Mouse (Mus musculus) heart, embryonic 13.5 days (tissue): Measurements from ENCODE around the gene Ighmbp2. TPM values are rescaled to one million over a fixed set of nuclear protein-coding genes. Genes with fewer than 3 reads are reported as not detected.

Source experiments
- ATAC-seq: fragments of 200-750 bp; cut with Nextera tagmentation; 2 replicates; pipeline ENCODE4 v1.8.0; 2017; ENCODE audit warnings: moderate TSS enrichment; ENCODE audit not compliant: insufficient number of reproducible peaks, low FRiP score, low TSS enrichment; ENCODE audit errors: extremely low read depth
- H3K27ac ChIP-seq: fragments of 300-500 bp; sonication (generic); replicated peaks from 2 replicates; pipeline ENCODE4 v1.5.1; 2015; ENCODE audit warnings: moderate library complexity, mild to moderate bottlenecking, inconsistent platforms
- H3K27me3 ChIP-seq: fragments of 300-500 bp; sonication (generic); replicated peaks from 2 replicates; pipeline ENCODE4 v1.6.1; 2015; ENCODE audit warnings: mild to moderate bottlenecking, inconsistent platforms
- H3K36me3 ChIP-seq: fragments of 300-500 bp; sonication (generic); 2 replicates; pipeline ENCODE4 v1.6.1; 2015; ENCODE audit warnings: mild to moderate bottlenecking, inconsistent platforms
- H3K4me1 ChIP-seq: fragments of 300-500 bp; sonication (generic); 2 replicates; pipeline ENCODE4 v1.6.1; 2015; ENCODE audit warnings: inconsistent platforms
- H3K4me2 ChIP-seq: fragments of 300-500 bp; sonication (generic); 2 replicates; pipeline ENCODE4 v1.6.1; 2015; ENCODE audit warnings: inconsistent platforms, mild to moderate bottlenecking, moderate library complexity
- H3K4me3 ChIP-seq: fragments of 300-500 bp; sonication (generic); 2 replicates; pipeline ENCODE4 v1.5.1; 2015; ENCODE audit warnings: moderate library complexity, mild to moderate bottlenecking, inconsistent platforms
- H3K9ac ChIP-seq: fragments of 300-500 bp; sonication (generic); 2 replicates; pipeline ENCODE4 v1.6.1; 2015; ENCODE audit warnings: inconsistent platforms, mild to moderate bottlenecking, moderate library complexity
- H3K9me3 ChIP-seq: fragments of 300-500 bp; sonication (generic); 2 replicates; pipeline ENCODE4 v1.6.1; 2016; ENCODE audit warnings: inconsistent platforms
- WGBS: fragments of 180-500 bp; shearing (Covaris S2); methylation state at CpG from one replicate; pipeline ENCODE4 v1.1.7; 2015; ENCODE audit warnings: mixed read lengths; 5-methylcytosine and 5-hydroxymethylcytosine counted together
- polyA plus RNA-seq: library from polyadenylated mRNA; unstranded; fragments of >200 nt; fragmentation: Nextera tagmentation; extraction: Ambion mirVana; gene quantifications from 2 replicates; pipeline ENCODE4 v1.2.1, GENCODE M21; 2015

The Ighmbp2 gene
- polyA plus RNA-seq, 1 experiment from 2014 or later: 5.8 TPM

DNA sequence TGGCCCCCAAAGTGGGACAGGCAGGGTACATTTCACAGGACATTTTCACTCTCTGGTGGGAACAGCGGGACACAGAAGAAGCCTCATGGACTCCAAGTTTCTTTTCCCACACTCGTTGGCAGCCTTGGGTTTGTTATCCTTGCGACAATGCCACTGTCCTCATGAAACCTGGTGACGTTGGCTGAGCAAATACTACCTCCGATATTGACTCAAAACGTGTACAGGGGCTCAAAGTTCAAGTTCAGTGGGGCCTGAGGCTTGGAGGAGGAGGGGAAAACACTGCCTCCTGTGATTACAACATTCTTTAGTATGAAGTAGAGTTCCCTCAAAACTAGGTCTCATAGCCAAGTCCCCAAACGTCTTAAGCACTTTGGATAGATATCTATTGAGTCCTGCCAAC lies 37.3 kb upstream of the Ighmbp2 start:
- Histone ChIP-seq H3K4me2 (no peak overlapping the region), H3K4me3 (no peak overlapping the region), H3K9me3 (no peaks in the 10 kb centered on the region), H3K4me1 (peaks cover 27% of the 10 kb centered on the region), H3K27ac (no peak overlapping the region), H3K9ac (no peak overlapping the region), H3K27me3 (no peaks in the 10 kb centered on the region), H3K36me3 (no peaks in the 10 kb centered on the region)
- no peak for ATAC-seq
- WGBS: 63% methylated on average over 7 of the region's 7 CpGs

DNA sequence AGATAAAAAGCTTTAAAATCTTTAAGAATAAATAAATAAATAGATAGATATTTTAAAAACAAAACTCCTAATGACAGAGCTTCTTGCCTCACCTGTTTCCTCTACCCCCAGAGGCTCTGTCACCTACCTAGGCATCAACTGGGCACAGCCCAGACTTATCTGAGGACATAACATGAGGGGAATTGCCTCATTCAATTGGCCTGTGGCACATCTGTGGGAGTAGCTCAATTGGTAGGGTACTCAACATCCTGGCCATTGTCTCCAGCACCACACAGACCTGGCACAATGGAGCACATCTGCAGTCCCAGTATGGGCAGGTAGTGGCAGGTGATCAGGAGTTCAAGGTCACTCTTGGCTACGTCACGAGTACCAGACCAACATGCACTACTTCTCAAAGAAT lies 36.5 kb upstream of the Ighmbp2 start:
- no peak overlapping the region for H3K4me3 ChIP-seq
- no peaks in the 10 kb centered on the region for H3K36me3 ChIP-seq
- no peak overlapping the region for H3K9ac ChIP-seq
- 75% methylated on average over 2 of the region's 2 CpGs for WGBS
- H3K27ac ChIP-seq: no peak overlapping the region
- ATAC-seq: no peak
- no peaks in the 10 kb centered on the region for H3K9me3 ChIP-seq
- no peak overlapping the region for H3K4me2 ChIP-seq
- H3K4me1 ChIP-seq: peaks cover 20% of the 10 kb centered on the region
- no peaks in the 10 kb centered on the region for H3K27me3 ChIP-seq

DNA sequence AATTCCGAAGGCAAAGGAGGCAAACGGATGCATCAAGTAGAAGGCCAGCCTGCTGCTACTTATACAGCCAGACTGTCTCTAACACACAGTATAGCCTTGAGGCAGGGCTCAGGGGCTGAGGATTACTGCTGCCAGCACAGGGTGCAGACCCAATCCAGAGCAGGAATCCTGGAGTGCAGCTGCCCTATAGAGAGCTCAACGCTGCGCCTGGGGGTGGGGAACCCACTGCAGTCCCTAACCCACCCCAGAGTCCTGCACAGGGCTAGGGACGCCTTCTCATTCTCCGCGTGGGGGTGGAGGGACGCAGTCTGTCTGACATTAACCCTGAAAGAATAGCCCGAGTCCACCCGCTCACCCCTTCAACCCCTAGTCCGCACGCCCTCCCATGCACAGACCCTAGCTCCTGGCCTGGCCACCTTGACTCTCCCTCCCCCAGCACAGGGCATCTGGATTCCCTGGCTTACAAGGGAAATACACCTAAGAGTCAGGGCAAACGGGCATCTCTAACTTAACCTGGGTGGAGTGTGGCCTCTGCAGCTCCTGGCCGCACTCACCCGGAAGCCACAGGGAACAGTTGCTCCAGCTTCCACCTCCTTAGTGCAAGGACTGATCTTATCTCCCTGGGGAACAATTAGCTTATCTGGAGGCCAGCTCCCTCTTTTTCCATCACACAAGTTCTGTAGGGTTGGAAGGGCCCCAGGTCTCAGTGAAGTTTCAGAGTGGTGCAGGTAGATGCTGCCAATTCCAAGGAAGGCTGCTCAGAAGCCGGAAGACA lies 24.5 kb upstream of the Ighmbp2 start:
- H3K4me2 ChIP-seq: no peak overlapping the region
- H3K4me1 ChIP-seq: 0 out of 2 replicates have a peak, but pooled peaks cover 3% of the 10 kb centered on the region
- peaks cover 27% of the 10 kb centered on the region for H3K27me3 ChIP-seq
- 42% methylated on average over 16 of the region's 16 CpGs for WGBS
- H3K36me3 ChIP-seq: no peaks in the 10 kb centered on the region
- H3K9ac ChIP-seq: no peak overlapping the region
- no peak for ATAC-seq
- no peak overlapping the region for H3K27ac ChIP-seq
- no peaks in the 10 kb centered on the region; the same call in 1 of the 2 replicates for H3K9me3 ChIP-seq
- H3K4me3 ChIP-seq: no peak overlapping the region

DNA sequence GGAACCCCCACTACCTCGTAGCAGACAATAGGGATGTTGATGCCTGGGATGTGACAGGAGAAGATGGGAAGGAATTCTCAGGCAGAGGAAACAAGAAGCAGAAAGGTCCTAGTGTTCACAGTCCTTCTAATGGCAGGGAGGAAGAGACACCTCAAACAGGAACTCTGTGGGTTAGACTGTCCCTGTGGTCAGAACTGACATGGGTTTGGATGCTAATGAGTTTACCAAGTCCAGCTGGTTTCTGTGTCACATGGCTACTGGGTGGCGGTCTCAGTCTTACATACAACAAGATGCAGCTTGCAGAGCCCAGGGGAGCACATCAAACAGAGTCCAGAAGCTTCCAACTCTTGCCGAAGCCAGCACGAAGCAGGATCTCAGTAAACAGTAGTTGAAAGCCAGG lies 21.2 kb upstream of the Ighmbp2 start:
- ATAC-seq: no peak
- 65% methylated on average over 4 of the region's 4 CpGs for WGBS
- Histone ChIP-seq H3K36me3 (no peaks in the 10 kb centered on the region), H3K27me3 (peaks cover 19% of the 10 kb centered on the region), H3K9ac (no peak overlapping the region), H3K27ac (no peak overlapping the region), H3K4me1 (0 out of 2 replicates have a peak, but pooled peaks cover 3% of the 10 kb centered on the region), H3K4me2 (no peak overlapping the region), H3K9me3 (no peaks in the 10 kb centered on the region), H3K4me3 (no peak overlapping the region)

DNA sequence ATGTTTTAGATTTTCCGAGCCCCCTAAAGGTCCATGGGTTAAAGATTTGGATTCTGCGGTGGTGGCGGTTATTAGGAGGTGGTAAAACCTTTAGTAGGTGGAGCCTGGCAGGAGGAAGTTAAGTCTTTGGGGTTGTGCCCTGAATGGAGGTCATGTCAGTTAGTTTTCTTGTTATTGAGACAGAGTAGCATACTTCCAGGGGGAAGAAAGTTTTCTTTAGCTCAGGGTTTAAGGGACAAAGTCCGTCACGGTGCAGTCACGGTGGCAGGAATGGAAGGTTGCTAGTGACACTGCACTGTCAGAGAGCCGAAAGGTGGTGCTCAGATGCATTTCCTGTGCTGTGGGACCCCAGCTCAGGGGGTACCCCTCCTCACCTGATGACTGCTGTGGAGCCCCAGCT lies 15.0 kb upstream of the Ighmbp2 start:
- Histone ChIP-seq H3K4me3 (no peak overlapping the region), H3K4me1 (no peaks in the 10 kb centered on the region), H3K36me3 (peaks cover 7% of the 10 kb centered on the region; the same call in 1 of the 2 replicates), H3K4me2 (no peak overlapping the region), H3K27ac (no peak overlapping the region), H3K9me3 (no peaks in the 10 kb centered on the region), H3K9ac (no peak overlapping the region), H3K27me3 (no peaks in the 10 kb centered on the region)
- 82% methylated on average over 7 of the region's 7 CpGs for WGBS
- no peak for ATAC-seq

DNA sequence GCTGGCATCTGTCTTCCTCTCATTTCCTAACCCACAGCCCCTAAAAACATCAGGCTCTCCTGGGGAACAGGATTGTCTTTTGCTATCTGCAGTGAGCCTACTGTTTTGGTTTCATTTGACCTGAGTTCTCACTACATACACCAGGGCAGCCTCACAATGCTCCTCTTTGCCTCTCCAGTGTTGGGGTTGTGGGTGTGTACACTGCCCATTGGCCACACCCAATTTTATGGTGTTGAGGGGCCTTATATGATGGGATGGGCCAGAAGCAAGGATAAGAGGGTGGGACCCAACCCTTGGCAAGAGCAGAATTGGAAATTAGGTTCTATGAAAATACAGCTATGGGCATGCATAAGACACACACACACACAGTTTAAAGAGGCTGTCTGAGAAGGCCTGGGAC lies 14.2 kb upstream of the Ighmbp2 start:
- Histone ChIP-seq H3K4me2 (no peak overlapping the region), H3K9ac (no peak overlapping the region), H3K4me3 (no peak overlapping the region), H3K27ac (no peak overlapping the region), H3K27me3 (no peaks in the 10 kb centered on the region), H3K36me3 (peaks cover 14% of the 10 kb centered on the region), H3K4me1 (no peaks in the 10 kb centered on the region), H3K9me3 (no peaks in the 10 kb centered on the region)
- no peak for ATAC-seq

DNA sequence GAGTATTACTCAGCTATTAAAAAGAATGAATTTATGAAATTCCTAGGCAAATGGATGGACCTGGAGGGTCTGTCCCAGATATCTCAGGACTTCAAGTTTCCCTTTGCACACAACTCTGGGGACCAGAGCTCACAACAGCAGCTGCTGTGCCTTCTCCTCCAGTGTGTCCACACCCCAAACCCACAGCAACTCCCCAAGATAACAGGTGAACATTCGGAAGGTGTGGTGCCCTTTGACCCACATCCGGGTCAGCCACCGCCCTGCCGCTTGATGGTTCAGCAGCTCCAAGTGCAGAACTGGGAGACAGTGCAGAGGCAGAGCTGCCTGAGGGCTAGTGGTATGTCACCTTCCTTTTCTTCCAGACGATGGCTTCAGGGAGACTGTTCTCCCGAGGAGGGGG lies 12.4 kb upstream of the Ighmbp2 start:
- H3K9me3 ChIP-seq: no peaks in the 10 kb centered on the region
- no peak overlapping the region for H3K4me2 ChIP-seq
- H3K4me1 ChIP-seq: no peaks in the 10 kb centered on the region
- H3K36me3 ChIP-seq: peaks cover 29% of the 10 kb centered on the region
- 80% methylated on average over 6 of the region's 6 CpGs for WGBS
- H3K27me3 ChIP-seq: no peaks in the 10 kb centered on the region
- ATAC-seq: no peak
- no peak overlapping the region for H3K27ac ChIP-seq
- H3K4me3 ChIP-seq: no peak overlapping the region
- H3K9ac ChIP-seq: no peak overlapping the region

DNA sequence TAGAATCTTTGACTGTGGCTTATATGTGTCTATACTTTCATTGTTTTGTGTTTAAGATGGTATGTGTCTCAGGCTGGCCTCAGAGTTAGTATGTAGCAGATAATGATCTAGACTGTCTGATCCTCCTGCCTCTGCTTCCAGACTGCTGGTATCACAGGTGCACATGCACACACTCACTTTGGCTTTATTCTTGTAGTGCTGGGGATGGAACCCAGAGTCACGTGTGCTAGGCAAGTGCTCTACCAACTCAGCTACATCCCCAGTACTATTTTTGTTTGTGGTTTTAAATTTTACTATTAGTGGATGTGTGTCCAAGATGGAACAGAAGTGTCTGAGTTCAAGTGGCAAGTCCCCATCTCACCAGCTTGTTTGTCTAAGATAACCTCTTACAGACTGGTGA lies 10.2 kb upstream of the Ighmbp2 start:
- H3K9me3 ChIP-seq: no peaks in the 10 kb centered on the region
- no peaks in the 10 kb centered on the region for H3K4me1 ChIP-seq
- no peak overlapping the region for H3K4me3 ChIP-seq
- ATAC-seq: no peak
- H3K27me3 ChIP-seq: no peaks in the 10 kb centered on the region
- 83% methylated on average over 1 of the region's 1 CpGs for WGBS
- no peak overlapping the region for H3K9ac ChIP-seq
- H3K4me2 ChIP-seq: no peak overlapping the region
- no peak overlapping the region for H3K27ac ChIP-seq
- peaks cover 51% of the 10 kb centered on the region for H3K36me3 ChIP-seq

DNA sequence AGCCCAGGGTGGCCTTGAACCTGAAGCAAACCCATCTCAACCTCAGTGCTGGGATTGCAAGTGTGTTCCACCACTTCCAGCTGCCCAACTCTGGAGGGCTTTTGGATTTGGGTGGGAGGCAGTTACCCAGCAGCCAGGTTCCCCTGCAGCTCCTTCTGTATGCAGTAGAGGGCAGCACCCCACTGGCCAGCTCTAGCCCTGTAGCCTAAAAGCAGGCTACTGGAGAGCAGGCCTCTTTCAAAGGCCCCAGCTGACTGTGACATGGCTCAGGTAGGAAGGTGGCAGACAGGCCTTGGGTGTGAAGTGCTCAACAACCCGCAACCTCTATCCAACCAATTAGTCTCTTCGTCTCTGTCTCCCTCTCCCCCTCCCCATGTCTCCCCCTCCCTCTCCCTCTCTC lies 9.2 kb upstream of the Ighmbp2 start:
- ATAC-seq: no peak
- Histone ChIP-seq H3K9ac (no peak overlapping the region), H3K4me2 (no peak overlapping the region), H3K27ac (no peak overlapping the region), H3K9me3 (no peaks in the 10 kb centered on the region), H3K36me3 (peaks cover 59% of the 10 kb centered on the region), H3K4me1 (no peaks in the 10 kb centered on the region), H3K4me3 (no peak overlapping the region), H3K27me3 (no peaks in the 10 kb centered on the region)
- 58% methylated on average over 2 of the region's 2 CpGs for WGBS

DNA sequence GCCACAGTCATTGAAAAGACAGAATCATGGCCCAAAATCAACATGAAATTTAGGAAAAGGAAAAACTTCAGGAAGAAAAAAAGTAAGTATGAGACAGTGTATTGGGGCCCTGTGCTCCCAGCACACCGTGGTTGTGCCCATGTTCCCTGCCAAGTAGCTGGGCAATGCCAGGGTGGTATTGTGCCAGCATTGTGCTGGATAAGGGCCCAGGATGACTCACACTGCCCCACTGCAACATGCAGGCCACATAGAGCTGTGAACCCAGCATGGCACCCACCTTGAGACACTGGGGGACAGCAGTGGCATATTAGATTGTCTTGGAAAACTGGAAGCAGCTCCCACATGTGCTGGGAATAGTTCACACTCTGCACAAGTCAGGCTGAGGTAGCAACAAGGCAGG lies 6.2 kb upstream of the Ighmbp2 start:
- no peak overlapping the region for H3K4me2 ChIP-seq
- no peaks in the 10 kb centered on the region; the same call in 1 of the 2 replicates for H3K4me1 ChIP-seq
- no peak overlapping the region for H3K4me3 ChIP-seq
- H3K27me3 ChIP-seq: no peaks in the 10 kb centered on the region
- H3K27ac ChIP-seq: no peak overlapping the region
- no peaks in the 10 kb centered on the region for H3K9me3 ChIP-seq
- H3K9ac ChIP-seq: no peak overlapping the region
- peaks cover 84% of the 10 kb centered on the region for H3K36me3 ChIP-seq
- no peak for ATAC-seq
- 93% methylated on average over 1 of the region's 1 CpGs for WGBS

DNA sequence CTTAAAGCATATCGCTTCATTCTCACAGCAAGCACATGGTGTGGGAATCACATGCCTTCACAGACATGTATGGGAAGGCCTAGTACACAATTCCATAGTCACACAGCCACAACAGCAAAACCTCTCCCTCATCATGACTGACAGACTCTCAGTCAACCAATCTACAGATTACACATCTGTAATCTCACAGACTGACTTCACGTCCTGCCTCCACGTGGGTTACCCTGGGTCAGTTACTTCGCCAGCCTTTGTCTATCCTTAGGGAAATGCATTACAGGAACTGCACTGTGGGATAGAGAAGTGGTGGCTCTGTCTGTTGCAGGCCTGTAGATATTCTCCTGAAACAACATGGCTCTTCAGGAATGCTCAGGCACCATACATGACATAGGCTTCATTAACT lies 931 bp downstream of the Ighmbp2 start:
- H3K4me1 ChIP-seq: peaks cover 19% of the 10 kb centered on the region
- H3K9me3 ChIP-seq: no peaks in the 10 kb centered on the region
- peaks cover 59% of the 10 kb centered on the region for H3K36me3 ChIP-seq
- ATAC-seq: no peak
- H3K27ac ChIP-seq: no peak overlapping the region
- no peaks in the 10 kb centered on the region for H3K27me3 ChIP-seq
- peak overlapping the region; percentile 92 for H3K9ac ChIP-seq
- peak overlapping the region; percentile 95 for H3K4me3 ChIP-seq
- H3K4me2 ChIP-seq: peak overlapping the region; percentile 85
- 62% methylated on average over 4 of the region's 4 CpGs for WGBS

DNA sequence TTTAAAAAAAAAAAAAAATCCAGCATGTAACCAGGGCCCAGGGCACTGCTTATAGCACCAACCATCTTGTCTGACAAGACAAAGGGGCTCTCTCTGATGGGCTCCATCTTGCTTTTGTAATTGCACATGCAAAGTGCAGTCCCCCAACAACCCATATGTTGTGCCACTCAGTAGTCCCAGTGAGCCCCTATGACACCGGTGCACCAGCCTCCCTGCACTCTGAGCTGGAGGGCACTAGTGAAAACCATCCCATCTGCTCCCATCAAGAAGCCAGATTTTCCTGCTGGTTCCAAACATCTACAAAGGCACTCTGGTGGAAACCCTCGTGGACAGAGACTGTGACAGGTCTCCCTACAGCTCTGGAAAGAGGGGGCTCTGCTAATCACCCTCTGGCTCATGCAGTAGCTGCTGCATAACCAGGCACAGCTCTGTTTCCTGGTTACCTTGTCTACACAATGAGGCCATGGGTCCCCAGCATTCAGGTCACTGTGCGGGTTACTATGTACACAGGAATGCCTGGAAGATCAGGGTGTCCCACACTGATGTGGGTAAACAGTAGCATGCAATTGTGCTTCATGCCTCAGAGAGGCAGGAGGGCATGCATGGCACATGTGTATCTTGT lies 7.0 kb downstream of the Ighmbp2 start:
- H3K4me3 ChIP-seq: no peak overlapping the region
- no peaks in the 10 kb centered on the region for H3K9me3 ChIP-seq
- no peak overlapping the region for H3K27ac ChIP-seq
- peaks cover 94% of the 10 kb centered on the region for H3K36me3 ChIP-seq
- no peak overlapping the region for H3K4me2 ChIP-seq
- H3K9ac ChIP-seq: no peak overlapping the region
- H3K27me3 ChIP-seq: no peaks in the 10 kb centered on the region
- no peaks in the 10 kb centered on the region for H3K4me1 ChIP-seq
- WGBS: 85% methylated on average over 3 of the region's 3 CpGs
- ATAC-seq: no peak
